Mouse (Mus musculus) heart, postnatal 0 days (tissue): Measurements from ENCODE around the gene C530008M17Rik.

Source experiments
- CTCF ChIP-seq: IDR thresholded peaks from 2 replicates; pipeline ENCODE4 v1.5.1; 2016; ENCODE audit warnings: antibody characterized with exemption, control low read depth, low read depth
- EP300 ChIP-seq: IDR thresholded peaks from 2 replicates; pipeline ENCODE4 v1.6.1; 2016; ENCODE audit warnings: antibody characterized with exemption, low read depth

GRCm38 (mm10) chr5:76816748-76817147 lies 160.4 kb downstream of the C530008M17Rik start:
- TF ChIP-seq CTCF (no peak), EP300 (no peak)
